Mouse (Mus musculus) Patski (cell line): ENCODE measurements at regions not wholly inside any gene's neighbourhood (a gene's known extent, or its start where the extent isn't known, plus 50 kb on each side); places are given as distances from the start of the nearest gene placed in this dataset.

Experiments used
- ATAC-seq: fragments of 100-300 bp; one replicate; pipeline ENCODE4 v1.8.0; 2021
- CTCF ChIA-PET: fragments of 350-600 bp; sonication (Branson Sonifier 250); formaldehyde crosslinking; loops from one replicate; lab custom pipeline; 2022; ENCODE audit warnings: inconsistent platforms; lab: Charles Lee
- POLR2A ChIA-PET: fragments of 350-600 bp; sonication (Branson Sonifier 250); formaldehyde crosslinking; loops from one replicate; lab custom pipeline; 2022; ENCODE audit warnings: antibody characterized with exemption, inconsistent platforms; lab: Charles Lee
- DNase-seq: peaks from one replicate; pipeline ENCODE4 v3.0.0-alpha.2; 2011; ENCODE audit warnings: low read depth, low spot score
- H3K27me3 ChIP-seq: fragments of 371-371 bp; one replicate; pipeline ENCODE4 v1.5.1; 2021
- CTCF ChIP-seq: fragments of 100-300 bp; IDR thresholded peaks from one replicate; pipeline ENCODE4 v1.5.1; 2021
- in situ Hi-C: fragments of 300-500 bp; cut with MboI; formaldehyde crosslinking; loops from 3 replicates; pipeline ENCODE4 v1.11.1; 2018; ENCODE audit warnings: low pct_unique_long_range_greater_than_20kb, mixed read lengths

DNA sequence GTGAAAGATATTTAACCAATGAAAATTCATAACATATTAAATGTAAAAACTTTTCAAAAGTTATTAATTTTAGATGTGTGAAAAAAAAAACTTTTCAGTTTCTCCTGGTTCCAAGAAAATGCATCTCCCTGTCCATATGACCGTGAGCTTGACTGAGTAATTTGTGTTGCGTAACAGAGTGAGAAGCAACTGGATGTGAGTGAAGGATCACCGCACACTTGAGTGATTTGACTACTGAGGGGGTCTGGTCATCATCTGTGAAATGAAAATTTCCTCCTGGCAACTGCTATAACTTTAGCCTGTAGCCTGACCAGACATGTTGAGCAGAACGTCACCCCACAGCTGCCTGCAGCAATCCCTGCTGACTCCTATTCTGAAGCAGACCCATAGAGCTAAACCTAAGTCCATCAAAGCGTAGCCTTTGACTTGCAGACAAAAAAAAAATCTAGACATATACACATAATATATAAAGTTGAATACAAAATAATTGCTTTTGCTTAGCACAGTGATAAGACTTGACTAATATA lies 461.2 kb downstream of the Brinp3 start:
- no peak for TF ChIP-seq CTCF
- ATAC-seq, result no peak
- DNase-seq, result no peak
- in situ Hi-C loops, result no loop called here
- H3K27me3 ChIP-seq, result no peaks in the 10 kb centered on the region
- ChIA-PET POLR2A (no interaction called here), CTCF (no interaction called here)

GRCm38 (mm10) chr1:146956347-146956746 lies 461.8 kb downstream of the Brinp3 start:
- H3K27me3 ChIP-seq, result no peaks in the 10 kb centered on the region
- CTCF ChIA-PET, result no interaction called here
- POLR2A ChIA-PET, result no interaction called here
- DNase-seq (no peak), ATAC-seq (no peak)
- TF ChIP-seq CTCF, result no peak
- in situ Hi-C loops, result no loop called here

DNA sequence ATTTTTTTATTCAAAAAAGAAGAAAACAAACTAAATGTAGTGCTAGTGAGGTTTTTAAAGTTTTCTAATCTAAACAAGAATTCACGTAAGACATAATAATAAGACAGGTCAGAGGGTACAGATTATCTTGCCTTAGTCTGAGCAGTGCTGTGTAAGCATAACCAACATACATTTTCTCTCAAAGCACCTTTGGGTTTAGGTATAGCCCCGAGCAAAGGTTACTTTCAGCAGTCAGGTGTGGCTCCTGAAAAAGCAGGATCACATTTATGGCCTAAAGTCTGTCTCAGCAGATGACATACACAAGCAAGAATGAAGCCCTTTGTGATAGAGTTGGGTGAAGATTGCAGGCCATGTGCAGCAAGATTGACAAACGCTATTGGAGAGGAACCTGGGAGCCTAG lies 465.9 kb downstream of the Brinp3 start:
- no peak for ATAC-seq
- ChIA-PET CTCF (no interaction called here), POLR2A (no interaction called here)
- in situ Hi-C loops, result no loop called here
- DNase-seq, result no peak
- TF ChIP-seq CTCF, result no peak
- no peaks in the 10 kb centered on the region for H3K27me3 ChIP-seq

DNA sequence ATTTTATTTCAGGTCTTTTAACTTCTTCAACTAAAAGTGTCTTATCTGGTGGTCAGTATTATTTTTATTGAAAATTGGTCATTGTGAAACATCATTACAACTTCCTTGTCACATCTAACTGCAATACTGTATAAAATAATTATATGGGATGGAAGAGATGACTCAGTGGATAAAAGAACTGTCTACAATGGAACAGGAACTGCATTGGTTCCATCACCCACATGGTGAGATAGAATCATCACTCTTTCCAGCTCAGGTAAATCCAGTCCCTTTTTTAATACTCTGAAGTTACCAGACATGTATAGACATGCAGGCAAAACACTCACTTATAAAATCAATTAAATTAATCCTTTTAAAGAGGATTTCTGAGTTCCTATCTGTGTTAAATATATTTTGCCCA lies 473.0 kb downstream of the Brinp3 start:
- ChIA-PET POLR2A (no interaction called here), CTCF (no interaction called here)
- ATAC-seq (no peak), DNase-seq (no peak)
- in situ Hi-C loops, result no loop called here
- TF ChIP-seq CTCF, result no peak
- no peaks in the 10 kb centered on the region for H3K27me3 ChIP-seq

DNA sequence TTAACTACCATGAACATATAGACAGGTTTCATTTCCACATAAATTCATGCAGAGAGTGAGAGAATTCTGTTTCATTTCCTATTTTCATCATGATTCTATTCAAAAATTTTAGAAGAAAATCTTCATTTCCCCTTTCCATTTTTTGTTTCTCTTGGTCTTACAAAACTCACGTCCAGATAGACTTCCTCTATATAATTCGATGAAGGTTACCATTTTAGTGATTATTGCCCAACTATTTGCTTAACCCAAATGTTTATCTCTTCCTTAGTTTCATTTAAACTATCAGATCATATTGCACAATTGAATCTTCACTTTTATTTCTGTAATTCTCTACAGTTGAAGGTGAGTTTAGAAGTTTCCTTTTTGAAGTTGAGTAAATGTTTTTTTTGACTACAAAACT lies 473.4 kb downstream of the Brinp3 start:
- no peak for TF ChIP-seq CTCF
- POLR2A ChIA-PET, result no interaction called here
- ATAC-seq (no peak), DNase-seq (no peak)
- in situ Hi-C loops, result no loop called here
- CTCF ChIA-PET, result no interaction called here
- H3K27me3 ChIP-seq, result no peaks in the 10 kb centered on the region

GRCm38 (mm10) chr1:146983433-146984186 lies 489.1 kb downstream of the Brinp3 start:
- DNase-seq (no peak), ATAC-seq (no peak)
- ChIA-PET CTCF (no interaction called here), POLR2A (no interaction called here)
- no peaks in the 10 kb centered on the region for H3K27me3 ChIP-seq
- in situ Hi-C loops, result no loop called here
- no peak for TF ChIP-seq CTCF

GRCm38 (mm10) chr1:147000018-147000417 lies 505.5 kb downstream of the Brinp3 start:
- no peak for TF ChIP-seq CTCF
- ATAC-seq, result no peak

GRCm38 (mm10) chr1:147047714-147048113 lies 553.2 kb downstream of the Brinp3 start:
- ATAC-seq, result no peak
- ChIA-PET CTCF (no interaction called here), POLR2A (interaction anchor here (0.7 kb wide), 1 partner anchor 9 kb away, joined by 3 read pairs; no protein-coding TSS in a partner anchor)
- in situ Hi-C loops, result no loop called here
- TF ChIP-seq CTCF, result no peak
- DNase-seq, result no peak
- H3K27me3 ChIP-seq, result no peaks in the 10 kb centered on the region

More at GRCm38 (mm10) chr1:147000018-147000417, 505.5 kb downstream of the Brinp3 start:
- in situ Hi-C loops, result no loop called here
- DNase-seq, result no peak
- no peaks in the 10 kb centered on the region for H3K27me3 ChIP-seq
- POLR2A ChIA-PET, result no interaction called here
- CTCF ChIA-PET, result no interaction called here

DNA sequence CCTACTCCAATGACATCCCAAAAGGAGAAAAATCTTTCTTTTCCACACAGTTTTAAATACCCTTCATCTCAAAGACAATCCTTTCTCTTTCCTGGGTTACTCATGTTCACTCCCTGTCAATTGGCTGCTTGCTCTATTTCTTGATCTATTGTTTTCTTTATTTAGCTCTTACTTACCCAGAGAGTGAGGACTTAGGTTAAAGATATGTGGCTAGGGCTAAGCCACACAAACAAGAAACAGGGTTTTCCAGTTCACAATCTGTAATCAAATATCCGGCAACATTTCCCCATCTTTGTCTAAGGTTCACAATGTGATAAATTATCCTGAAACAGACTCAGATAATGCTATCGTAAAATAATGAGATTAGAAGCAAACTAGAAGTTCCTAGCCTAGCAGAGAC lies 563.9 kb downstream of the Brinp3 start:
- ChIA-PET CTCF (no interaction called here), POLR2A (no interaction called here)
- no peak for ATAC-seq
- in situ Hi-C loops, result no loop called here
- no peaks in the 10 kb centered on the region for H3K27me3 ChIP-seq
- no peak for TF ChIP-seq CTCF
- no peak for DNase-seq

DNA sequence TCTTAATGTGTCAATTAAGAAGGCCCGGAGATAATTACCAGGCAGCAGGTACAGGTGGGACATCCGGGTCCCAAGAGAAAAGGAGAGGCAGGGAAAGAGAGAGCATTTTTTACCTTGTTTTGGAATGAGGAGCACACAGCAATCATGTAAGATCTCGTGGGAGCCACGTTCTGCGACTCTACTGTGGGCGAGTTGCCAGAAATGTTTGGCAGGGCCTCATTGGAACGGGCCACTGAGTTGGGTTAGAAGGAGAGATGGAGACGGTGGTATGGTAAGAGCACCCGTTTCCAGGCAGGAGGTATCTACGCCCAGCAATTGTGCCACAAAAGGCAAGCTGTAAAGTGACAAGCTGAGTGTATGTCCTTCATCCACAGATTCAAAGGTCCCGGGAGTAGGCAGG lies 579.6 kb downstream of the Brinp3 start:
- no peaks in the 10 kb centered on the region for H3K27me3 ChIP-seq
- no peak for TF ChIP-seq CTCF
- ChIA-PET POLR2A (no interaction called here), CTCF (no interaction called here)
- DNase-seq, result no peak
- no peak for ATAC-seq
- in situ Hi-C loops, result no loop called here

- in situ Hi-C loops, result no loop called here
- ChIA-PET CTCF (no interaction called here), POLR2A (no interaction called here)
- no peak for TF ChIP-seq CTCF
- H3K27me3 ChIP-seq, result no peaks in the 10 kb centered on the region
- DNase-seq, result no peak
- ATAC-seq, result no peak
Observed at GRCm38 (mm10) chr1:147084129-147084799, 589.7 kb downstream of the Brinp3 start.
